Mouse (Mus musculus): ENCODE measurements at regions not wholly inside any gene's neighbourhood (a gene's known extent, or its start where the extent isn't known, plus 50 kb on each side); places are given as distances from the start of the nearest gene placed in this dataset.

GRCm38 (mm10) chr15:62240031-62240430 lies 1317.2 kb upstream of the A1bg start:
- H3K27me3 ChIP-seq (ENCODE audit: control insufficient read depth, insufficient read depth, low read length) = no peaks in the 10 kb centered on the region
- no peak for TF ChIP-seq CTCF (IDR thresholded peaks at IDR 0.05; ENCODE audit: low read depth, low read length)
- DNase-seq (ENCODE audit: extremely low read depth, low read depth, low spot score) = no peak
- H3K9ac ChIP-seq (ENCODE audit: low read depth, low read length) = no peak overlapping the region
- peaks cover 3% of the 10 kb centered on the region; the same call in 1 of the 2 replicates for H3K79me2 ChIP-seq (ENCODE audit: control insufficient read depth, insufficient read depth, low read length)
- WGBS = 96% methylated on average over 3 of the region's 3 CpGs
- no peak overlapping the region for H3K27ac ChIP-seq (replicated peaks; ENCODE audit: insufficient read depth, low read depth, low read length)
- H3K4me3 ChIP-seq (ENCODE audit: insufficient read depth, low read depth, low read length) = no peak overlapping the region
- no peaks in the 10 kb centered on the region; the same call in 1 of the 2 replicates for H3K4me1 ChIP-seq (ENCODE audit: control insufficient read depth, insufficient read depth, low read length)
- H3K36me3 ChIP-seq (ENCODE audit: control insufficient read depth, insufficient read depth, low read length) = peaks cover 1% of the 10 kb centered on the region; the same call in 1 of the 2 replicates

DNA sequence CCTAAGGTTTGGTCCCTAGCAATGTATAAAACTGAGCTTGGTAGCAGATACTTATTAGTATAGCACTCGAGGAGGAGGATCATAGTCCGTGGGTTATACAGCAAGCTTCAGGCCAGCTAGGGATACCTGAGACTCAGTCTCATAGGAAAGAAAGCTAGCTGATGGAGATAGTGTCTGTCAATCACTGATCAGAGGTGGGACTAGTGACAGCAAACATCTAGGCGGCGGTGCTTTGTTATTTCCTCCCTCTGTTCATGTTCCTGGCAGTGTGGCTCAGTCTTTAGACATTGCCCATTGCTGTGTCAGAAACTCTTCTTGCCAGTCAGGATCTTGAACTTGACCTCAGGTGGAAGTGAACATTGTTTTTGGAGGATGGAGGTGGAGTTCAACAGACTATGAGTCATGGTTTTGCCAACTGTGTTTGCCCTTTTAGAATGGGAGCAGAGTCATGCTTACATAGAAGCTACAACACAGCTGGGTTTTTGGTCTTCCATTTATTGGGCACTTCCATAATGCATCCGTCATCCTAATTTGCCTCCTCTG lies 1315.8 kb upstream of the A1bg start:
- no peak overlapping the region for H3K9ac ChIP-seq (ENCODE audit: low read depth, low read length)

GRCm38 (mm10) chr15:62236056-62236455 lies 1313.2 kb upstream of the A1bg start:
- DNase-seq (ENCODE audit: extremely low read depth, low read depth, low spot score) = no peak
- 90% methylated on average over 2 of the region's 2 CpGs for WGBS
- no peak overlapping the region for H3K27ac ChIP-seq (replicated peaks; ENCODE audit: insufficient read depth, low read depth, low read length)

More for the DNA sequence above, 1315.8 kb upstream of the A1bg start:
- no peak for TF ChIP-seq CTCF (IDR thresholded peaks at IDR 0.05; ENCODE audit: low read depth, low read length)
- TF ChIP-seq POLR2A (IDR thresholded peaks at IDR 0.05; ENCODE audit: extremely low read depth, insufficient read depth, low read length) = no peak
- DNase-seq (ENCODE audit: extremely low read depth, low read depth, low spot score) = no peak
- H3K4me3 ChIP-seq (ENCODE audit: insufficient read depth, low read depth, low read length) = no peak overlapping the region
- 84% methylated on average over 5 of the region's 5 CpGs for WGBS
- H3K4me1 ChIP-seq (ENCODE audit: control insufficient read depth, insufficient read depth, low read length) = no peaks in the 10 kb centered on the region; the same call in 1 of the 2 replicates
- peaks cover 1% of the 10 kb centered on the region; the same call in 1 of the 2 replicates for H3K36me3 ChIP-seq (ENCODE audit: control insufficient read depth, insufficient read depth, low read length)
- no peak overlapping the region for H3K27ac ChIP-seq (replicated peaks; ENCODE audit: insufficient read depth, low read depth, low read length)
- H3K79me2 ChIP-seq (ENCODE audit: control insufficient read depth, insufficient read depth, low read length) = peaks cover 3% of the 10 kb centered on the region; the same call in 1 of the 2 replicates
- H3K27me3 ChIP-seq (ENCODE audit: control insufficient read depth, insufficient read depth, low read length) = no peaks in the 10 kb centered on the region

GRCm38 (mm10) chr15:62234182-62234760 lies 1311.5 kb upstream of the A1bg start:
- no peaks in the 10 kb centered on the region for H3K27me3 ChIP-seq (ENCODE audit: control insufficient read depth, insufficient read depth, low read length)
- H3K27ac ChIP-seq (replicated peaks; ENCODE audit: insufficient read depth, low read depth, low read length) = no peak overlapping the region
- TF ChIP-seq POLR2A (IDR thresholded peaks at IDR 0.05; ENCODE audit: extremely low read depth, insufficient read depth, low read length) = no peak
- no peak for TF ChIP-seq CTCF (IDR thresholded peaks at IDR 0.05; ENCODE audit: low read depth, low read length)
- no peaks in the 10 kb centered on the region for H3K36me3 ChIP-seq (ENCODE audit: control insufficient read depth, insufficient read depth, low read length)
- WGBS = 96% methylated on average over 4 of the region's 4 CpGs
- peaks cover 2% of the 10 kb centered on the region; the same call in 1 of the 2 replicates for H3K4me1 ChIP-seq (ENCODE audit: control insufficient read depth, insufficient read depth, low read length)
- no peak for DNase-seq (ENCODE audit: extremely low read depth, low read depth, low spot score)
- no peaks in the 10 kb centered on the region for H3K79me2 ChIP-seq (ENCODE audit: control insufficient read depth, insufficient read depth, low read length)
- H3K9ac ChIP-seq (ENCODE audit: low read depth, low read length) = no peak overlapping the region
- no peak overlapping the region for H3K4me3 ChIP-seq (ENCODE audit: insufficient read depth, low read depth, low read length)

More at GRCm38 (mm10) chr15:62236056-62236455, 1313.2 kb upstream of the A1bg start:
- H3K36me3 ChIP-seq (ENCODE audit: control insufficient read depth, insufficient read depth, low read length) = no peaks in the 10 kb centered on the region
- H3K4me1 ChIP-seq (ENCODE audit: control insufficient read depth, insufficient read depth, low read length) = peaks cover 2% of the 10 kb centered on the region; the same call in 1 of the 2 replicates
- H3K27me3 ChIP-seq (ENCODE audit: control insufficient read depth, insufficient read depth, low read length) = no peaks in the 10 kb centered on the region
- TF ChIP-seq CTCF (IDR thresholded peaks at IDR 0.05; ENCODE audit: low read depth, low read length) (no peak), POLR2A (IDR thresholded peaks at IDR 0.05; ENCODE audit: extremely low read depth, insufficient read depth, low read length) (no peak)
- H3K79me2 ChIP-seq (ENCODE audit: control insufficient read depth, insufficient read depth, low read length) = peaks cover 3% of the 10 kb centered on the region; the same call in 1 of the 2 replicates
- H3K9ac ChIP-seq (ENCODE audit: low read depth, low read length) = no peak overlapping the region
- no peak overlapping the region for H3K4me3 ChIP-seq (ENCODE audit: insufficient read depth, low read depth, low read length)

GRCm38 (mm10) chr15:62233154-62233553 lies 1310.3 kb upstream of the A1bg start:
- Histone ChIP-seq H3K27ac (replicated peaks; ENCODE audit: insufficient read depth, low read depth, low read length) (no peak overlapping the region), H3K4me3 (ENCODE audit: insufficient read depth, low read depth, low read length) (no peak overlapping the region), H3K9ac (ENCODE audit: low read depth, low read length) (no peak overlapping the region), H3K27me3 (ENCODE audit: control insufficient read depth, insufficient read depth, low read length) (no peaks in the 10 kb centered on the region), H3K79me2 (ENCODE audit: control insufficient read depth, insufficient read depth, low read length) (no peaks in the 10 kb centered on the region), H3K36me3 (ENCODE audit: control insufficient read depth, insufficient read depth, low read length) (no peaks in the 10 kb centered on the region), H3K4me1 (ENCODE audit: control insufficient read depth, insufficient read depth, low read length) (peaks cover 2% of the 10 kb centered on the region; the same call in 1 of the 2 replicates)
- 35% methylated on average over 8 of the region's 8 CpGs for WGBS
- peak; percentile 62 for DNase-seq (ENCODE audit: extremely low read depth, low read depth, low spot score)
- TF ChIP-seq POLR2A (IDR thresholded peaks at IDR 0.05; ENCODE audit: extremely low read depth, insufficient read depth, low read length) (no peak), CTCF (IDR thresholded peaks at IDR 0.05; ENCODE audit: low read depth, low read length) (no peak)

DNA sequence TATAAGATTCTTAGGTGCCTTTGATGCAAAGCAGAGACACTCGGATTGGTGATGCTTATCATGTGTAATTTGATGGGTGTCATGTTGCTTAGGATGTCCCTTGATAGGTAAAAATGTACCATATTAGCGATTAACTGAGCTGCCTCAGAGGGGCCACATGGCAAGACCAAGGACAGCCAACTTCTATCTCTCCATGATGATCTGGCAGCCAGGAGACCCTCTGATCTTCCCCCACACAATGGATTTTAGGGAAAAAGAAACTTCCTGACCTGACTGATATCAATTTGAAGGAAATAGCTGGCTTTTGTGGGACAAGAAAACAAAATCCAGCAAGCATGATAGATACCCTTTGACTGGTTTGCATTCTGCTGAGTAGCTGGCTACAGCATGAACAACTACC lies 1308.9 kb upstream of the A1bg start:
- Histone ChIP-seq H3K9ac (ENCODE audit: low read depth, low read length) (no peak overlapping the region), H3K36me3 (ENCODE audit: control insufficient read depth, insufficient read depth, low read length) (no peaks in the 10 kb centered on the region), H3K4me1 (ENCODE audit: control insufficient read depth, insufficient read depth, low read length) (peaks cover 2% of the 10 kb centered on the region; the same call in 1 of the 2 replicates), H3K27ac (replicated peaks; ENCODE audit: insufficient read depth, low read depth, low read length) (no peak overlapping the region), H3K27me3 (ENCODE audit: control insufficient read depth, insufficient read depth, low read length) (no peaks in the 10 kb centered on the region), H3K79me2 (ENCODE audit: control insufficient read depth, insufficient read depth, low read length) (no peaks in the 10 kb centered on the region), H3K4me3 (ENCODE audit: insufficient read depth, low read depth, low read length) (no peak overlapping the region)
- WGBS = 91% methylated on average over 2 of the region's 2 CpGs
- no peak for DNase-seq (ENCODE audit: extremely low read depth, low read depth, low spot score)
- TF ChIP-seq POLR2A (IDR thresholded peaks at IDR 0.05; ENCODE audit: extremely low read depth, insufficient read depth, low read length) (no peak), CTCF (IDR thresholded peaks at IDR 0.05; ENCODE audit: low read depth, low read length) (no peak)
